Mouse (Mus musculus): ENCODE measurements around the gene Sema6b.

Gene Sema6b

GRCm38 (mm10) chr17:56139858-56140595, at the start of gene Sema6b:
TSS of gene Sema6b (minus strand) at chr17:56140343.
- DNase-seq = peak; percentile 79

GRCm38 (mm10) chr17:56185281-56186141, 45.4 kb upstream of the Sema6b start:
- DNase-seq = peak; percentile 81

GRCm38 (mm10) chr17:56183658-56184103, 43.5 kb upstream of the Sema6b start, which contains the start of gene Mydgf:
TSS of gene Mydgf (minus strand) at chr17:56183920.
- DNase-seq = peak; percentile 98

- no peak for DNase-seq
Observed at GRCm38 (mm10) chr17:56182975-56183657, 43.0 kb upstream of the Sema6b start.

GRCm38 (mm10) chr17:56175416-56175815, 35.3 kb upstream of the Sema6b start:
- no peak for DNase-seq

GRCm38 (mm10) chr17:56173401-56174046, 33.4 kb upstream of the Sema6b start:
- no peak for DNase-seq

GRCm38 (mm10) chr17:56171881-56172280, 31.7 kb upstream of the Sema6b start:
- no peak for DNase-seq

- DNase-seq = no peak
Observed at GRCm38 (mm10) chr17:56171456-56171855, 31.3 kb upstream of the Sema6b start.

GRCm38 (mm10) chr17:56170636-56171035, 30.5 kb upstream of the Sema6b start:
- DNase-seq = peak; percentile 33

GRCm38 (mm10) chr17:56169830-56170229, 29.7 kb upstream of the Sema6b start:
- DNase-seq = peak; percentile 65

GRCm38 (mm10) chr17:56165671-56166070, 25.5 kb upstream of the Sema6b start:
- DNase-seq = peak; percentile 43

- peak; percentile 40 for DNase-seq
Observed at GRCm38 (mm10) chr17:56164510-56164909, 24.4 kb upstream of the Sema6b start.

- no peak for DNase-seq
Observed at GRCm38 (mm10) chr17:56163523-56164102, 23.5 kb upstream of the Sema6b start.

GRCm38 (mm10) chr17:56162231-56162774, 22.2 kb upstream of the Sema6b start, which contains the start of gene Tnfaip8l1:
TSS of gene Tnfaip8l1 (plus strand) at chr17:56162477.
- peak; percentile 97 for DNase-seq

GRCm38 (mm10) chr17:56159729-56160128, 19.6 kb upstream of the Sema6b start:
- peak; percentile 82 for DNase-seq

GRCm38 (mm10) chr17:56153643-56154042, 13.5 kb upstream of the Sema6b start:
- peak; percentile 68 for DNase-seq

- no peak for DNase-seq
Observed at GRCm38 (mm10) chr17:56149897-56150296, 9.8 kb upstream of the Sema6b start.

- no peak for DNase-seq
Observed at GRCm38 (mm10) chr17:56148790-56149618, 8.9 kb upstream of the Sema6b start.

GRCm38 (mm10) chr17:56148280-56148679, 8.1 kb upstream of the Sema6b start:
- no peak for DNase-seq

GRCm38 (mm10) chr17:56147420-56147819, 7.3 kb upstream of the Sema6b start:
- no peak for DNase-seq

GRCm38 (mm10) chr17:56146131-56146530, 6.0 kb upstream of the Sema6b start:
- DNase-seq = no peak

All from kidney, postnatal 10 days (tissue).